Mouse (Mus musculus): Measurements from ENCODE around the gene Olfr519. TPM values are rescaled to one million over a fixed set of nuclear protein-coding genes. Genes with fewer than 3 reads are reported as not detected.

Gene Olfr519
- polyA plus RNA-seq (2012; fragmentation: generic; extraction: Trizol): not detected

DNA sequence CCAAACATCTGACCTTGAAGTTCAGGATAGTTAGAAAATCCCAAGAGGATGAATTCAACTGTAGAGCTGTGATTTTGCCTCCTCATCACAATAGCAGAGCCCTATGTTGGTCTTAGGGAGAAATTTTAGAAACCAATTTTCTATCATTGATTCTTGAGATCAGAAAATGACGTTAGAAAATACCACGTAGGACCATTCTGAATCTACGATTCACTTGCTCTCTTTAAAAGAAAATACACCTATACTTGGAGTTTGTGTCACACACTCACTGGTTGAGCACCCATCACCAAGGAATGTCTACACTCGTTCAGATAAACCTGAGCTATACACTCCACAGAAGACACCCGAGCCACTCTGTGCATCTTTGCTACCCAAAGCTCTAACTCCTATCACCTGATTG lies at the start of gene Olfr519:
Gene Olfr519 (minus strand): TSS at position 101 of the 400 bp plus-strand sequence.

DNA sequence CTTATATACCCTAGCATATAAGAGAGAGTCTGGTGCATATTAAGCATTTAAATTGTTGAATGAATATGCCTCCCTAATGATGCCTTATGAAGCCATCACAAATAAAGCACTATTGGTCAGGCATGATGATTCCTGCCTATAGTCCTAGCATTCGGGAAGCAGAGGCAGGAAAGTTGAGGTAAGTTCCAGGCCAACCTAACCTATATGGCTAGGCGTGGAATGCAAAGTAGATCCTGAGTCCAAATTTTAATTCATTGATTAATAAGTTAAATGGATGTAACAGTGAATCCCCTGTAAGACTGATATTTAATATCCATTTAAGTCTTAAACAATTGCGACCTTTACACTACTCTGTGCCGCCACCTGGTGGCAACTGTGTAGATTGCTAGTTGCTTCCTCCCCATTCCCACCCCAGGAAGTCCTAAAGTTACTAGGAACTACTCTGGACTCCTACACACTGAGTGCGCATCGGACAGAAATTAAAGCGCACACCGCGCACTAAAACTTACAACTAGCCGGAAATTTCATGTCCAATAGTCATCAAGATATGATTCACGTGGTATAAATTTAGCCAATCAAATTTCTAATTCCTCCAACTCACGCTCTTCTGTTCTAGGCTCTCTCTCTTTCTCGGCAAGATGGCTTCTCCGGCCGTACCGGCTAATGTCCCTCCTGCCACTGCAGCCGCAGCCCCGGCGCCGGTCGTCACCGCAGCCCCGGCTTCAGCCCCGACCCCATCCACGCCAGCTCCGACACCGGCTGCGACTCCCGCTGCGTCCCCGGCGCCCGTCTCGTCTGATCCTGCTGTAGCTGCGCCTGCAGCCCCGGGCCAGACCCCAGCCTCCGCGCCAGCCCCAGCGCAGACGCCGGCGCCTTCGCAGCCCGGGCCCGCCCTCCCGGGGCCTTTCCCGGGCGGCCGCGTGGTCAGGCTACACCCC lies 39.8 kb upstream of the Olfr519 start, which contains the start of gene Eif3f:
Gene Eif3f (plus strand): TSS at position 624 of the 938 bp plus-strand sequence.

GRCm38 (mm10) chr7:108929726-108930393 lies 35.6 kb upstream of the Olfr519 start, which contains the start of gene Nlrp10:
Nlrp10 (minus strand) TSS chr7:108930178.

DNA sequence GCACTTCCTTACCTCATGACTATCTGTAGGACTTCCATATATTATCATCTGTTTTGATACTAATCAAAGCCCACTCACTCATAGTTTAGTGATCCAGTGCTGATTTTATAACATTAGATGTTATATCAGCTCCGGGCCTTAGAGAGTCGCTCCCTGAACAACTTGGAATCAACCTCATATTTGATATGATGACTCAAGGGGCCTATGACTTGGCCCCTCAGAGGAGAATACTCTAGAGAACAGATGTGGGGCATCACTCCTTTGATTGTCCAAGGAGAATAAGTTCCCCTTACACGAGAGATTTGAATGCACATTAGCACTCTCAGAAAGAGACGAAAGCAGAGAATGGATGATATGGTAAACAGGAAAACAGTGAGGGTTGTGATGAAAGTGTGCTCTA lies 9.3 kb downstream of the Olfr519 start, which contains the start of gene Olfr518:
Gene Olfr518 (minus strand): TSS at position 101 of the 400 bp plus-strand sequence.

GRCm38 (mm10) chr7:108872279-108872678 lies 21.9 kb downstream of the Olfr519 start, which contains the start of gene Olfr517:
Olfr517 (minus strand) TSS chr7:108872379.

GRCm38 (mm10) chr7:108850429-108850828 lies 43.8 kb downstream of the Olfr519 start, which contains the start of gene Olfr516:
Olfr516 (minus strand) TSS chr7:108850529.

Other genes with a start within 250 kb of the Olfr519 start
- not detected for gene Olfr509, start 242.5 kb downstream of the Olfr519 start, polyA plus RNA-seq (2012; fragmentation: generic; extraction: Trizol)
- not detected for gene Olfr510, start 228.0 kb downstream of the Olfr519 start, polyA plus RNA-seq (2012; fragmentation: generic; extraction: Trizol)
- gene Olfr512, start 181.1 kb downstream of the Olfr519 start, polyA plus RNA-seq (2012; fragmentation: generic; extraction: Trizol): not detected
- not detected for gene Olfr513, start 143.4 kb downstream of the Olfr519 start, polyA plus RNA-seq (2012; fragmentation: generic; extraction: Trizol)
- gene Olfr514, start 68.4 kb downstream of the Olfr519 start, polyA plus RNA-seq (2012; fragmentation: generic; extraction: Trizol): not detected
- gene Olfr516, start 43.9 kb downstream of the Olfr519 start, polyA plus RNA-seq (2012; fragmentation: generic; extraction: Trizol): not detected
- gene Olfr517, start 22.0 kb downstream of the Olfr519 start, polyA plus RNA-seq (2012; fragmentation: generic; extraction: Trizol): not detected
- gene Olfr518, start 9.4 kb downstream of the Olfr519 start, polyA plus RNA-seq (2012; fragmentation: generic; extraction: Trizol): not detected
- under 1 TPM in 1 of 2 experiments, not detected in 1; 0.07 TPM for gene Nlrp10, start 35.8 kb upstream of the Olfr519 start, polyA plus RNA-seq (2012; fragmentation: generic; extraction: Trizol)
- gene Eif3f, start 40.0 kb upstream of the Olfr519 start, polyA plus RNA-seq (2012; fragmentation: generic; extraction: Trizol): 100 to 1,000 TPM; 283 to 407 TPM
- gene Tub, start 55.9 kb upstream of the Olfr519 start, polyA plus RNA-seq (2012; fragmentation: generic; extraction: Trizol): under 1 TPM in 1 of 2 experiments, not detected in 1; 0.05 TPM
- under 1 TPM in 1 of 2 experiments, not detected in 1; under 0.01 TPM for gene Ric3, start 188.9 kb upstream of the Olfr519 start, polyA plus RNA-seq (2012; fragmentation: generic; extraction: Trizol)

Data from C3H10T1/2 (cell line).